ENCODE assay signal across 8 mouse cellular contexts in genomic region chr11:5165471-5165916, GRCm38 (mm10). TPM values are rescaled to one million over a fixed set of nuclear protein-coding genes. Genes with fewer than 3 reads are reported as not detected.
DNase-seq lines count a peak whose midpoint lies in the region; ATAC-seq and TF ChIP-seq lines count a peak whose summit lies in the region.

No protein-coding gene starts in this region.

- peak; percentile 89 to 94 for DNase-seq in cerebellum, adult 2 months
- DNase-seq in heart, adult 18-20 months, result peak; percentile 75 to 84
- DNase-seq in layer of hippocampus, adult 11-12 months (ENCODE audit: low spot score), result peak; percentile 79
- no peak for DNase-seq in adipocyte (ENCODE audit: low spot score)

- H3K27ac ChIP-seq in cerebellum, adult 2 months (ENCODE audit: insufficient read depth, low read length), result peak overlapping the region; percentile 42; the same call in 1 of the 2 replicates
- H3K27ac ChIP-seq in embryonic facial prominence, embryonic 12.5 days, result peak overlapping the region; percentile 83
- H3K27ac ChIP-seq in lung, embryonic 15.5 days, result peak overlapping the region; percentile 77
- peak overlapping the region; percentile 78 for H3K27ac ChIP-seq in stomach, embryonic 15.5 days

- 4% methylated on average over 8 of the region's 8 CpGs for WGBS in cerebellum, adult 2 months
- WGBS in embryonic facial prominence, embryonic 12.5 days, result 12% methylated on average over 8 of the region's 8 CpGs
- 17% methylated on average over 8 of the region's 8 CpGs for WGBS in lung, embryonic 15.5 days
- 10% methylated on average over 7 of the region's 8 CpGs for WGBS in stomach, embryonic 15.5 days

- peaks cover 4% of the 10 kb centered on the region; the same call in 1 of the 2 replicates for H3K9me3 ChIP-seq in embryonic facial prominence, embryonic 12.5 days
- H3K9me3 ChIP-seq in lung, embryonic 15.5 days, result peaks cover 4% of the 10 kb centered on the region; the same call in 1 of the 2 replicates
- H3K9me3 ChIP-seq in stomach, embryonic 15.5 days, result no peaks in the 10 kb centered on the region

- no peak overlapping the region for H3K4me3 ChIP-seq in cerebellum, adult 2 months (replicated peaks; ENCODE audit: insufficient read depth, low read depth, low read length)
- no peak overlapping the region for H3K4me3 ChIP-seq in embryonic facial prominence, embryonic 12.5 days
- no peak overlapping the region for H3K4me3 ChIP-seq in lung, embryonic 15.5 days
- H3K4me3 ChIP-seq in stomach, embryonic 15.5 days (replicated peaks), result no peak overlapping the region

- no peak for TF ChIP-seq POLR2A in cerebellum, adult 2 months (IDR thresholded peaks at IDR 0.05; ENCODE audit: borderline replicate concordance, insufficient read depth, low read length)

- peak; percentile 64 for ATAC-seq in embryonic facial prominence, embryonic 12.5 days (ENCODE audit: insufficient number of reproducible peaks, insufficient read depth, low FRiP score, low TSS enrichment)
- peak; percentile 84 for ATAC-seq in lung, embryonic 15.5 days (ENCODE audit: borderline replicate concordance, extremely low read depth, low FRiP score, low TSS enrichment)
- ATAC-seq in stomach, embryonic 15.5 days (ENCODE audit: insufficient read depth, low FRiP score, low read depth), result peak; percentile 58; the same call in 1 of the 2 replicates
- no peak for ATAC-seq in erythroid progenitor cell, adult 5-6 weeks (replicated peaks; ENCODE audit: low FRiP score, poor library complexity, severe bottlenecking)

- no peak for TF ChIP-seq CTCF in cerebellum, adult 2 months (IDR thresholded peaks at IDR 0.05; ENCODE audit: borderline replicate concordance, insufficient read depth, low read depth, low read length)

- no peaks in the 10 kb centered on the region for H3K36me3 ChIP-seq in embryonic facial prominence, embryonic 12.5 days
- H3K36me3 ChIP-seq in lung, embryonic 15.5 days, result no peaks in the 10 kb centered on the region
- no peaks in the 10 kb centered on the region for H3K36me3 ChIP-seq in stomach, embryonic 15.5 days

- H3K4me1 ChIP-seq in cerebellum, adult 2 months (ENCODE audit: control insufficient read depth, insufficient read depth, low read length), result peaks cover 24% of the 10 kb centered on the region
- H3K4me1 ChIP-seq in embryonic facial prominence, embryonic 12.5 days, result peaks cover 25% of the 10 kb centered on the region
- H3K4me1 ChIP-seq in lung, embryonic 15.5 days, result peaks cover 31% of the 10 kb centered on the region
- peaks cover 20% of the 10 kb centered on the region; the same call in 1 of the 2 replicates for H3K4me1 ChIP-seq in stomach, embryonic 15.5 days

- H3K4me2 ChIP-seq in embryonic facial prominence, embryonic 12.5 days (replicated peaks), result no peak overlapping the region
- H3K4me2 ChIP-seq in lung, embryonic 15.5 days, result no peak overlapping the region
- no peak overlapping the region for H3K4me2 ChIP-seq in stomach, embryonic 15.5 days

- H3K9ac ChIP-seq in embryonic facial prominence, embryonic 12.5 days, result no peak overlapping the region
- peak overlapping the region; percentile 20; the same call in 1 of the 2 replicates for H3K9ac ChIP-seq in lung, embryonic 15.5 days
- H3K9ac ChIP-seq in stomach, embryonic 15.5 days, result no peak overlapping the region

- no peaks in the 10 kb centered on the region for H3K27me3 ChIP-seq in cerebellum, adult 2 months (ENCODE audit: control insufficient read depth, insufficient read depth, low read length)
- H3K27me3 ChIP-seq in embryonic facial prominence, embryonic 12.5 days, result no peaks in the 10 kb centered on the region
- H3K27me3 ChIP-seq in lung, embryonic 15.5 days, result no peaks in the 10 kb centered on the region
- H3K27me3 ChIP-seq in stomach, embryonic 15.5 days (replicated peaks), result no peaks in the 10 kb centered on the region

RNA-seq across cellular contexts. Expression of gene Emid1, which starts 13.4 kb away (rescaled TPM):
- 13.3 and 18.7 TPM in 2 replicates for polyA plus RNA-seq in cerebellum, adult 2 months (2012; rRNA removed)
- 27.9 and 31.0 TPM in 2 replicates for polyA plus RNA-seq in embryonic facial prominence, embryonic 12.5 days (2016; fragmentation: Nextera tagmentation; extraction: Ambion mirVana)
- total RNA-seq in heart, adult 18-20 months (2021), result 1 to 10 TPM; 1.0 to 2.1 TPM
- polyA plus RNA-seq in lung, embryonic 15.5 days (2015; fragmentation: Nextera tagmentation; extraction: Ambion mirVana), result 54.3 and 55.6 TPM in 2 replicates
- polyA plus RNA-seq in stomach, embryonic 15.5 days (2015; fragmentation: Nextera tagmentation; extraction: Ambion mirVana), result 64.2 and 77.2 TPM in 2 replicates
- total RNA-seq in erythroid progenitor cell, adult 5-6 weeks (2015; ENCODE audit: low replicate concordance), result not detected in 2 replicates
- 0.90 and 5.5 TPM in 2 replicates for total RNA-seq in erythroid progenitor cell, adult 5-6 weeks (2017; ENCODE audit: low replicate concordance)
